Mouse (Mus musculus): Measurements from ENCODE around the gene Mkln1. TPM values are rescaled to one million over a fixed set of nuclear protein-coding genes. Genes with fewer than 3 reads are reported as not detected.

The Mkln1 gene
- total and polyA plus RNA-seq, 2 experiments from 2014 or later: 44.4 to 84.0 TPM

DNA sequence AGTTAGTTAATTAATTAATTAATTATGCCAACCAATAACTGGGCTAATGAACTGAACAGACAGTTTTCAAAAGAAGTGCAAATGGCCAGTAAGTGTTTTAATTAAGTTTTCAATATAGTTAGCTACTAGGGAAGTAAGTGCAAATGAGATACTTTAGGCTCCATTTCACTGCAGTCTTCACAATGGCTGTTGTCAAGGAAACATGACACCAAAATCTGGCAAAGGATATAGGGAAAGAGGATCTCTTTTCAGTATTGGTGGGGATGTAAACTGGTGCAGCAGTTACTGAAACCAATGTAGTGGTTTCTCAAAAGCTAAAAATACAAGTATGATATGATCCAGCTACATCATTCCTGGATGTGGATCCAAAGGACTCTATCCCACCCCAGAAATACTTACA lies 102.2 kb downstream of the Mkln1 start:
- Histone ChIP-seq H3K9me3 (ENCODE audit: low read length) (no peaks in the 10 kb centered on the region), H3K4me2 (ENCODE audit: low read depth, low read length, poor library complexity, severe bottlenecking) (no peak overlapping the region), H3K27ac (ENCODE audit: low read depth, low read length) (no peak overlapping the region), H3K27me3 (ENCODE audit: insufficient read depth, low read length) (no peaks in the 10 kb centered on the region), H3K4me3 (ENCODE audit: low read depth, low read length) (no peak overlapping the region), H3K4me1 (ENCODE audit: insufficient read depth, low read length) (no peaks in the 10 kb centered on the region), H3K36me3 (ENCODE audit: insufficient read depth, low read length) (peaks cover 4% of the 10 kb centered on the region; the same call in 1 of the 2 replicates), H3K9ac (replicated peaks; ENCODE audit: low read length, poor library complexity, severe bottlenecking) (no peak overlapping the region)
- TF ChIP-seq CTCF (IDR thresholded peaks at IDR 0.05): no peak
- ATAC-seq (ENCODE audit: low FRiP score) (no peak), DNase-seq (ENCODE audit: low spot score) (no peak)

- H3K27ac ChIP-seq (ENCODE audit: low read depth, low read length): no peak overlapping the region
- H3K4me3 ChIP-seq (ENCODE audit: low read depth, low read length): no peak overlapping the region
- no peak for TF ChIP-seq CTCF (IDR thresholded peaks at IDR 0.05)
- H3K4me2 ChIP-seq (ENCODE audit: low read depth, low read length, poor library complexity, severe bottlenecking): no peak overlapping the region
- H3K4me1 ChIP-seq (ENCODE audit: insufficient read depth, low read length): no peaks in the 10 kb centered on the region
- no peaks in the 10 kb centered on the region for H3K27me3 ChIP-seq (ENCODE audit: insufficient read depth, low read length)
- no peak for ATAC-seq (ENCODE audit: low FRiP score)
- DNase-seq (ENCODE audit: low spot score): no peak
- no peaks in the 10 kb centered on the region for H3K9me3 ChIP-seq (ENCODE audit: low read length)
- 82% methylated on average over 2 of the region's 2 CpGs for WGBS
- no peak overlapping the region for H3K9ac ChIP-seq (replicated peaks; ENCODE audit: low read length, poor library complexity, severe bottlenecking)
- peaks cover 4% of the 10 kb centered on the region; the same call in 1 of the 2 replicates for H3K36me3 ChIP-seq (ENCODE audit: insufficient read depth, low read length)
These were observed 104.1 kb downstream of the Mkln1 start for GRCm38 (mm10) chr6:31502614-31503013.

- DNase-seq (ENCODE audit: low spot score) (no peak), ATAC-seq (ENCODE audit: low FRiP score) (no peak)
- no peaks in the 10 kb centered on the region for H3K9me3 ChIP-seq (ENCODE audit: low read length)
- no peaks in the 10 kb centered on the region for H3K4me1 ChIP-seq (ENCODE audit: insufficient read depth, low read length)
- H3K27ac ChIP-seq (ENCODE audit: low read depth, low read length): no peak overlapping the region
- 57% methylated on average over 6 of the region's 6 CpGs for WGBS
- no peaks in the 10 kb centered on the region; the same call in 1 of the 2 replicates for H3K36me3 ChIP-seq (ENCODE audit: insufficient read depth, low read length)
- H3K27me3 ChIP-seq (ENCODE audit: insufficient read depth, low read length): no peaks in the 10 kb centered on the region
- no peak overlapping the region for H3K4me3 ChIP-seq (ENCODE audit: low read depth, low read length)
- H3K9ac ChIP-seq (replicated peaks; ENCODE audit: low read length, poor library complexity, severe bottlenecking): no peak overlapping the region
- H3K4me2 ChIP-seq (ENCODE audit: low read depth, low read length, poor library complexity, severe bottlenecking): no peak overlapping the region
- TF ChIP-seq CTCF (IDR thresholded peaks at IDR 0.05): no peak
These were observed 115.2 kb downstream of the Mkln1 start for GRCm38 (mm10) chr6:31513726-31514125.

- WGBS: 64% methylated on average over 9 of the region's 9 CpGs
- Histone ChIP-seq H3K4me3 (ENCODE audit: low read depth, low read length) (no peak overlapping the region), H3K27ac (ENCODE audit: low read depth, low read length) (peak overlapping the region; percentile 32; the same call in 1 of the 2 replicates), H3K4me1 (ENCODE audit: insufficient read depth, low read length) (peaks cover 4% of the 10 kb centered on the region; the same call in 1 of the 2 replicates), H3K9ac (replicated peaks; ENCODE audit: low read length, poor library complexity, severe bottlenecking) (no peak overlapping the region), H3K4me2 (ENCODE audit: low read depth, low read length, poor library complexity, severe bottlenecking) (no peak overlapping the region), H3K36me3 (ENCODE audit: insufficient read depth, low read length) (no peaks in the 10 kb centered on the region), H3K9me3 (ENCODE audit: low read length) (no peaks in the 10 kb centered on the region), H3K27me3 (ENCODE audit: insufficient read depth, low read length) (no peaks in the 10 kb centered on the region)
- no peak for TF ChIP-seq CTCF (IDR thresholded peaks at IDR 0.05)
- ATAC-seq (ENCODE audit: low FRiP score): no peak; the same call in 1 of the 2 replicates
- DNase-seq (ENCODE audit: low spot score): no peak
These were observed 119.3 kb downstream of the Mkln1 start for GRCm38 (mm10) chr6:31517681-31518337.

DNA sequence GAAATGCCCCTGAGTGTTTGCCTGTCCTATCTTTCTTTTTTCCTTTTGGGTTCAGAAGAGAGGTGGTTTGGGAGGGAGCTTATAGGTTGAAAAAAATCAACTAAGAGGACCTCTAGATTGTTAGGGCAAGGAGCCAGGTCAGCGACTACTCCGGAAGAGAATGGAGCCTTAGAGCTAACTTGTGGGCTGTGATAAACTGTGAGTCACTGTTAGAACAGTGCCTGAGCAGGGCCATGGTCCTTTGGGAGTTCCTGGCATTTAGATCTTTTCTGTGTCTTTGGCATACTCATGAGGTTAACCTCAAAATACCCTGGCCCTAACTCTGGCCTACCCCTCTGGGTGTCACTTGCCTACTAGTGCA lies 119.8 kb downstream of the Mkln1 start:
- WGBS: 80% methylated on average over 2 of the region's 2 CpGs
- H3K27me3 ChIP-seq (ENCODE audit: insufficient read depth, low read length): no peaks in the 10 kb centered on the region
- no peak overlapping the region for H3K4me2 ChIP-seq (ENCODE audit: low read depth, low read length, poor library complexity, severe bottlenecking)
- H3K36me3 ChIP-seq (ENCODE audit: insufficient read depth, low read length): no peaks in the 10 kb centered on the region
- DNase-seq (ENCODE audit: low spot score): no peak
- ATAC-seq (ENCODE audit: low FRiP score): no peak
- H3K9me3 ChIP-seq (ENCODE audit: low read length): no peaks in the 10 kb centered on the region
- H3K9ac ChIP-seq (replicated peaks; ENCODE audit: low read length, poor library complexity, severe bottlenecking): no peak overlapping the region
- no peak overlapping the region for H3K27ac ChIP-seq (ENCODE audit: low read depth, low read length)
- H3K4me1 ChIP-seq (ENCODE audit: insufficient read depth, low read length): peaks cover 5% of the 10 kb centered on the region; the same call in 1 of the 2 replicates
- H3K4me3 ChIP-seq (ENCODE audit: low read depth, low read length): no peak overlapping the region
- no peak for TF ChIP-seq CTCF (IDR thresholded peaks at IDR 0.05)

GRCm38 (mm10) chr6:31519001-31519471 lies 120.5 kb downstream of the Mkln1 start:
- peaks cover 5% of the 10 kb centered on the region; the same call in 1 of the 2 replicates for H3K4me1 ChIP-seq (ENCODE audit: insufficient read depth, low read length)
- 0 out of 2 replicates have a peak, but pooled peaks cover under 1% of the 10 kb centered on the region for H3K36me3 ChIP-seq (ENCODE audit: insufficient read depth, low read length)
- ATAC-seq (ENCODE audit: low FRiP score): no peak; the same call in 1 of the 2 replicates
- no peak overlapping the region for H3K4me3 ChIP-seq (ENCODE audit: low read depth, low read length)
- no peaks in the 10 kb centered on the region for H3K27me3 ChIP-seq (ENCODE audit: insufficient read depth, low read length)
- no peak overlapping the region for H3K9ac ChIP-seq (replicated peaks; ENCODE audit: low read length, poor library complexity, severe bottlenecking)
- peak; percentile 50 for DNase-seq (ENCODE audit: low spot score)
- H3K4me2 ChIP-seq (ENCODE audit: low read depth, low read length, poor library complexity, severe bottlenecking): no peak overlapping the region
- no peak overlapping the region for H3K27ac ChIP-seq (ENCODE audit: low read depth, low read length)
- H3K9me3 ChIP-seq (ENCODE audit: low read length): no peaks in the 10 kb centered on the region
- TF ChIP-seq CTCF (IDR thresholded peaks at IDR 0.05): peak; percentile 73
- WGBS: 77% methylated on average over 8 of the region's 8 CpGs

Measured in midbrain, postnatal 0 days (tissue).